Mouse (Mus musculus): Measurements from ENCODE around the gene Mef2b. TPM values are rescaled to one million over a fixed set of nuclear protein-coding genes. Genes with fewer than 3 reads are reported as not detected.

Gene Mef2b
- polyA plus RNA-seq (2016; fragmentation: Nextera tagmentation; extraction: Ambion mirVana) = 0.32 and 0.70 TPM in 2 replicates

DNA sequence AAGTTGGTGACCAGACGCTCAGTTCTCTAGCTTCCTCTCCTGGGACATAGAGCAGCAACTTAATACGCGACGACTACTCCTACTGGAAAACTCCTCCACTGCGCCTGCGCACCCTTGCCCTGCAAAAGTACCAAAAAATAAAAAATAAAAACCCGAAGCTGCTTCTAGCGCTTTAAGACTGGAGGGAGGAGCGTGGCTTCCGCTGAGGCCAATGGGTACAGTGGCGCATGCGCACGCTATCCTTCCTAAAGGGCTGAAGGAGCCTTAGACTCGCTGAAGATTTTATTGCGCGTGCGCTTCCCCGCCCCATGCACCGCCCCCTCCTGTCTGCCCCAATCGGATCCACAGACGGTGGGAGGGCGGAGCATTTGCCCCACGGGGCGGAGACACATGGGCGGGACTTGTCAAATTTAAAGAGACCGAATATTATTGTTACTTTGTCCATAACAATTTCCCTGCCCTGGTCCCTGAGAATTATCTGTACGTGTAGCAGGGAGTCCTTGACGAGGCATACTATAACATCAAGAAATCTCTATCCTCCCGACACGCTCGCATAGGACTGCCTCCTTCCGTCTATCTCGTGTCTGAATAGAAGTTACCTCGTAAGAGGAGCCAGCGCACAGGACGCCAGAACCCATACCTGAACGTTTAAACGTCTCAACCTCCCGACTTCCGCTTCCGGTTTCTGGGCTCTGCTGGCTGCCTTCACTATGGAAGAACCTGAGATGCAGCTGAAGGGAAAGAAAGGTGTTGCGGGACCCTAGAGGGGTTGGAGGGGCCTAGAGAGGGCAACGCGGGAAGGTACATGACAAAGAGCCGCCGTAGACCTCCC, at the start of gene Mef2b, which contains the start of the genes Rfxank and Borcs8:
Mef2b (plus strand) TSS at position 686 of the 832 bp plus-strand sequence.
Rfxank (minus strand) TSS at position 129 of the 832 bp plus-strand sequence.
Borcs8 (plus strand) TSS at position 474 of the 832 bp plus-strand sequence.
- peak within 1 kb of the TSS; percentile 79 for H3K9ac ChIP-seq
- peaks cover 21% of the 10 kb centered on the region for H3K4me1 ChIP-seq
- peak within 1 kb of the TSS; percentile 83 for H3K4me2 ChIP-seq (replicated peaks)
- peak within 1 kb of the TSS; percentile 85 for H3K27ac ChIP-seq
- peak; percentile 98 for ATAC-seq (ENCODE audit: low FRiP score)
- no peaks in the 10 kb centered on the region for H3K27me3 ChIP-seq
- under 1% methylated on average over 46 of the region's 46 CpGs for WGBS
- H3K36me3 ChIP-seq = peaks cover 49% of the 10 kb centered on the region
- H3K9me3 ChIP-seq (replicated peaks) = no peaks in the 10 kb centered on the region
- H3K4me3 ChIP-seq = peak within 1 kb of the TSS; percentile 73

DNA sequence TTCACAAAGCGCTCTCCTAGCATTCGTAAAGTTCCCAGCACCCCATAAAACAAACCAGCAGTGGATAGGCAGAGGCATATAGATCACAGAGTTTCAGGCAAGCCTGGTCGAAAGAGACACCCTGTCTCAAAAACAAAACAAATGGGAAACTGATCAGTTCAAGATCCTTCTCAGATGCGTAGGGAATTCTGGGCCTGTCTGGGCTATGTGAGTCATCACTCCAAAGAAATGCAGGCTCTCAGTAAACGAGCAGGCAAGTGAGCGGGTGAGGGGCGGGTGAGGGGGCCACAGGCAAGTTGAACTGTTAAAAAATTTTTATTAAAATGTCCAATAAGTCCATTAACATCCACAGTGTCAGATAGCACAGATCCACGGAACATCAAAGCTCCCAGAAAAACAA, 46.7 kb upstream of the Mef2b start:
- Histone ChIP-seq H3K4me2 (replicated peaks) (no peak overlapping the region), H3K27ac (no peak overlapping the region), H3K9ac (no peak overlapping the region), H3K9me3 (replicated peaks) (no peaks in the 10 kb centered on the region), H3K27me3 (peaks cover 32% of the 10 kb centered on the region), H3K36me3 (peaks cover 38% of the 10 kb centered on the region), H3K4me1 (peaks cover 25% of the 10 kb centered on the region), H3K4me3 (no peak overlapping the region)
- no peak for ATAC-seq (ENCODE audit: low FRiP score)
- WGBS = 67% methylated on average over 8 of the region's 8 CpGs

DNA sequence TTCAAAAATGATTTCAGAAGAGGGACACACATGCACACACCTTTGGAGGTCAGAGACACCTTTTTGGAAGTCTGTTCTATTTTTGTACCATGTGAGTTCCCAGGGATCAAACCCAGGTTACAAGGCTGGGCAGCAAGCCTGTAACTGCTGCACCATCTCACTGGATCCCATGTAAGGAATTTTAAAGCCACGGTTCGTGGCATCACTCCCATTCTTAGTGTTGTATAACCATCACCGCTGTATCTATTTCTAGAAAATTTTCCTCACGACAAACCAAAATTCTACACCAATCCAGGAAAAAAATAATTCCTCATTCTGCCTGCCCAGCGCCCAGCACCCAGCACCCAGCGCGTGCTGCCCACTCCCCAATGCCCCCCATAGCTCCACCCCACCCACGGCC, 40.2 kb upstream of the Mef2b start:
- ATAC-seq (ENCODE audit: low FRiP score) = no peak
- H3K27me3 ChIP-seq = no peaks in the 10 kb centered on the region

DNA sequence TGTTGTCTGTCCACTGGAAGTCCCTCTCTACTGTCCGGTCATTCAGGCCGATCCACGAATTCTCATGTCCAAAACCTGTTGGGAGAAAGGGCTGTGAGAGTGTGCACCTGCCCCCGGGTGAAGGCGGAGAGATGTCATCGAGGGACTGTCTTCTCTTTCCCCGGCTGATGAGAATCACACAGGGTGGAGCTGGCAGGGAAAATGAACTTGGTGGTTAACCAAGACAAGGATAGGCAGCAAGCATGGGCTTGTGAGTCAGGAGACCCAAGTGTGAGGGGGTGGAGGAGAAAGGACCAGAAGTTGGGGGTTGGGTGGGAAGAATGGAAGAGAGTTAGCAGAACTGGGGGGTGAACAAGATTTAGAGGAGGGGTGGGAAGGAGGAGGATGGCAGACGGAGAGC, 39.3 kb upstream of the Mef2b start:
- H3K9ac ChIP-seq = no peak overlapping the region
- H3K27me3 ChIP-seq = no peaks in the 10 kb centered on the region
- WGBS = 92% methylated on average over 8 of the region's 8 CpGs
- H3K27ac ChIP-seq = no peak overlapping the region
- peaks cover 5% of the 10 kb centered on the region for H3K4me1 ChIP-seq
- H3K4me3 ChIP-seq = no peak overlapping the region
- H3K4me2 ChIP-seq (replicated peaks) = no peak overlapping the region
- ATAC-seq (ENCODE audit: low FRiP score) = no peak
- no peaks in the 10 kb centered on the region for H3K9me3 ChIP-seq (replicated peaks)
- H3K36me3 ChIP-seq = peaks cover 93% of the 10 kb centered on the region

More for the DNA sequence above, 40.2 kb upstream of the Mef2b start:
- Histone ChIP-seq H3K27ac (no peak overlapping the region), H3K36me3 (peaks cover 90% of the 10 kb centered on the region), H3K9me3 (replicated peaks) (no peaks in the 10 kb centered on the region), H3K4me1 (no peaks in the 10 kb centered on the region), H3K4me3 (no peak overlapping the region), H3K4me2 (replicated peaks) (no peak overlapping the region), H3K9ac (no peak overlapping the region)
- WGBS = 81% methylated on average over 8 of the region's 8 CpGs

DNA sequence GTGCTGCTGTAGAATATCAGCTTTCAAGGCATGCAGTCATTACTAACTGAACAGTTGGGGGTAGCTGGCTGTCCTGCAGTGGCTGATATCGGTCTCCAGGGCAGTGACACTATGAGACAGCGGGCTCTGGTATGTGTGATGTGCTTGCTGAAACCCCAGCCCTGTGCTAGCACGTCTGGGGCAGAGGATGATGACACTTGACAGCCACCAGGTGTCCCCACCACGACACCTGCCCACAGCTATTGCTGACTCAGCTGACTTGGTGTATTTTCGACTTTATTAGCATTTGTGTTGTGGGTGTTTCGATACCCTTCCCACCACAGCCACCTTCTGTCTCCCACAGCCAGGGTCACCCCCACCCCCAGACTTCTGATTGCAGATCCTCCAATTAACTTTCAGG, 35.0 kb upstream of the Mef2b start:
- H3K9me3 ChIP-seq (replicated peaks) = no peaks in the 10 kb centered on the region
- no peak overlapping the region for H3K27ac ChIP-seq
- H3K4me2 ChIP-seq (replicated peaks) = no peak overlapping the region
- peak; percentile 42; the same call in 1 of the 2 replicates for ATAC-seq (ENCODE audit: low FRiP score)
- peaks cover 92% of the 10 kb centered on the region for H3K36me3 ChIP-seq
- 17% methylated on average over 6 of the region's 6 CpGs for WGBS
- H3K27me3 ChIP-seq = peaks cover 7% of the 10 kb centered on the region; the same call in 1 of the 2 replicates
- H3K4me1 ChIP-seq = peaks cover 8% of the 10 kb centered on the region
- peak overlapping the region; percentile 18; the same call in 1 of the 2 replicates for H3K9ac ChIP-seq
- H3K4me3 ChIP-seq = no peak overlapping the region

DNA sequence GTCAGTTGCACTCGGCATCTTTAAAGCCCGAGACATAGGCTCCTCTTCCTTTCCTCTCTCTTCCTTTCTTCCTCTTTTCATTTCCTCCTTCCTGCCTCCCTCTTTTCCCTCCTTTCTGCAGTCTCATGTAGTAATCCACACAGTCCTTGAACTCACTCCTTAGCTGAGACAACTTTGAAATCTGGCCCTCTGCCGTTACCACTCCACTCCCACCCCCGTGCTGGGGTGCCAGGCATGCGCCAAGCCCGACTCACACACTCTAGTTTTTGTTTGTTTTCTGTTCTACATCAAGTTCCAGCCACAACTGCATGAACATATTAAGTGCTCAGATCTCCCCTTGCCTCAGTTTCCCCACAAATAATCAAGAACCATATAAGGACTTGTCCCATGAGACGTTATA, 34.6 kb upstream of the Mef2b start:
- peaks cover 11% of the 10 kb centered on the region for H3K27me3 ChIP-seq
- no peak overlapping the region for H3K27ac ChIP-seq
- peaks cover 92% of the 10 kb centered on the region for H3K36me3 ChIP-seq
- ATAC-seq (ENCODE audit: low FRiP score) = no peak
- WGBS = 82% methylated on average over 7 of the region's 7 CpGs
- no peak overlapping the region; the same call in 1 of the 2 replicates for H3K9ac ChIP-seq
- no peak overlapping the region for H3K4me3 ChIP-seq
- no peaks in the 10 kb centered on the region for H3K9me3 ChIP-seq (replicated peaks)
- no peak overlapping the region for H3K4me2 ChIP-seq (replicated peaks)
- H3K4me1 ChIP-seq = peaks cover 8% of the 10 kb centered on the region

DNA sequence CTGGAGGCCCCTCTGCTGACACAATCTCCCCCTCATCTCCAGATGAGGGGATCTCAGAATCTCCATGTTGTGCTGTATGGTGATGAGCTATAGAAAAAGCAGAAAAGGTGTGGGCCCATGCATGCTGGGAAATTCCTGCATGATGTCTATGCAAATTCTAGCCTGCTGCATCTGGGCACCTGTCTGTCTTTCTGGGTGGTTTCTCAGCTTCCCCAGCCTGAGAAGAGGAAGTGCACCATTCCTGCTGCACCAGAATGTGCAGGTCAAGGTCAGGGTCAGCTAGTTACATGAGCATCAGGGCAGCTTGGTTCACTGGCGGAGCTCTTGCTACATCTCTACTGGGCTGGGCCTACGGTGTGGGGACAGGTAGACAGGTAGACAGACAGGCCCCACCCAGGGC, 29.1 kb upstream of the Mef2b start:
- Histone ChIP-seq H3K4me1 (peaks cover 11% of the 10 kb centered on the region), H3K9ac (no peak overlapping the region), H3K36me3 (peaks cover 97% of the 10 kb centered on the region), H3K9me3 (replicated peaks) (no peaks in the 10 kb centered on the region), H3K4me3 (no peak overlapping the region), H3K27ac (no peak overlapping the region), H3K4me2 (replicated peaks) (no peak overlapping the region), H3K27me3 (peaks cover 66% of the 10 kb centered on the region)
- ATAC-seq (ENCODE audit: low FRiP score) = no peak
- WGBS = 95% methylated on average over 2 of the region's 2 CpGs

DNA sequence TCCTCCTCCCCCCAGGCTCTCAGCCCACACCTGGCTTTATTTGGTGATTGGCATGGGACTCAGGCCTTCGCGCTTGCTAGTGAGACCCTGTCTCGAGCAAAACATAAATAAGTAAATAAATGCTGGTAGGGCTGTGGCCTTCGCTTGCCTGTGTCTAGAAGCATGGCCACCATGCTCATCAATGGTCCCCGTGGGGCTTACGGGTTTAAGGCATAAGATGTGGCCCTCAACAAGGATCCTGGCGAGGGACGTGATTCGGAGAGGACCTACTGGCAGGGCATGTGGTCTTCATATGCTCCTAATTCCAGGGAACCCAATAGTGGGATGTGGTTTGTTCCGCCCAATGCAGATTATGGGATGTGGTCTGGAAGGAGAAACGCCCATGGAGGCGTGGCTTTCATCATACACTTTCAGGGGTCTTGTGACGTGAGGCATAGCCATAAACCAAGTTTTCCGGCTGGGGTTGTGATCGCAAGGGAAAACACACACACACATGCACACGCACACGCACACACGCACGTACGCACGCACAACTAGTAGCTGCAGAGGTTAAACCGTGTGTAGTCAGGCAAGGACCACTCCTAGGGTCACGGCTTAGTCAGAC, 28.2 kb upstream of the Mef2b start:
- Histone ChIP-seq H3K9ac (no peak overlapping the region), H3K4me3 (no peak overlapping the region), H3K27me3 (peaks cover 73% of the 10 kb centered on the region), H3K4me2 (replicated peaks) (no peak overlapping the region), H3K27ac (no peak overlapping the region), H3K4me1 (peaks cover 11% of the 10 kb centered on the region), H3K36me3 (peaks cover 96% of the 10 kb centered on the region), H3K9me3 (replicated peaks) (no peaks in the 10 kb centered on the region)
- ATAC-seq (ENCODE audit: low FRiP score) = no peak
- WGBS = 54% methylated on average over 23 of the region's 23 CpGs

DNA sequence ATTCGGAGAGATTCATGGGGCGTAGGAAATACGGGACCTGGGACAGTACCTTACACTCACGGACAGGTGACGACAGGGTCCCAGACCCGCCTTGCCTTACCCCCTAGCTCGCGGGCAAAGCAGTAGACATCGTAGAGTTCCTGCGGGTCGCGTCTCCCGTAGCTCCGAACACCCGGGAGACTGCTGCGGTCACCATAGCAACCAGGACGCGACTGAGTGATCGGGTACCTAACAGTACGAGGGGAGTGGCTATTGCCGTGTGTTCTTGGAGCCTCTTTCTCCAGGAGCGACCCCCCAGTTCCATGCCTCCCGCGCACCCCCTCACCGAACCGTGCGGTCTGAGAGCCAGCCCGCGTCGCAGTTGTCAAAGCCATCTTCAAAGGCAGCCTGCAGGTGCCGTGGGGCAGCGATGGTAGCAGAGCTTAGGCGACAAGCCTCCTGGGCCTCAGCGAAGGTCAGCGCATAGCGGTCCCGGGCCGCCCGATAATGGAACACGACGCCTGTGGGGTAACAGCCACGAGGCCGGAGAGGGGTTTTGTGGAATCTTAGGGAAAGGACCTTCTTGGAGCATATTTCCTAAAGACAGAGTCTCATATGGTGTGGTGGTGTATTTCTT, 27.0 kb upstream of the Mef2b start:
- peak; percentile 27; the same call in 1 of the 2 replicates for ATAC-seq (ENCODE audit: low FRiP score)
- Histone ChIP-seq H3K9me3 (replicated peaks) (no peaks in the 10 kb centered on the region), H3K27me3 (peaks cover 79% of the 10 kb centered on the region), H3K36me3 (peaks cover 91% of the 10 kb centered on the region), H3K4me1 (peaks cover 22% of the 10 kb centered on the region), H3K9ac (no peak overlapping the region), H3K27ac (no peak overlapping the region), H3K4me3 (no peak overlapping the region), H3K4me2 (replicated peaks) (0 out of 2 replicates have a peak overlapping the region, but pooled peaks have one; percentile 2)
- WGBS = 8% methylated on average over 43 of the region's 43 CpGs

DNA sequence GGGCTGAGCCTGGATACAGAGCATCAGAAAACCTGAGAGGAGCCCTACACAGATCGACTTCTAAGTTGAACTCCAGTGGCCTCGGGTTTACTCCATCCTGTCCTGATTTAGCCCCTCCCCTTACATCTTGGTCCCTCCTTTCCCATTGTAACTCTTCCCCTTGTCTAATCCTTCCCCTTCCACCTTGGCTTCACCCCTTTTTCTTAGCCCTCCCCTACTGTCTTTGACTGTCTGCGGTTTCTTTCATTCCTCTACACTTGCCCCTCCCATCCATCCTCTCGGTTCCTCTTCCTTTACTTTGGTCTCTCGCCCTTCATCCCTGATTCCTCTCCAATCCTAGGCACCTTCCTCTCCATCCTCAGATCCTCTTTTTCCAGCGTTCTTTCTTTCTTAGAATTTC, 25.0 kb upstream of the Mef2b start:
- no peak overlapping the region for H3K4me2 ChIP-seq (replicated peaks)
- no peak overlapping the region for H3K27ac ChIP-seq
- H3K27me3 ChIP-seq = peaks cover 80% of the 10 kb centered on the region
- ATAC-seq (ENCODE audit: low FRiP score) = no peak
- no peak overlapping the region for H3K9ac ChIP-seq
- peaks cover 72% of the 10 kb centered on the region for H3K36me3 ChIP-seq
- H3K4me1 ChIP-seq = peaks cover 29% of the 10 kb centered on the region
- 31% methylated on average over 6 of the region's 6 CpGs for WGBS
- H3K9me3 ChIP-seq (replicated peaks) = no peaks in the 10 kb centered on the region
- H3K4me3 ChIP-seq = no peak overlapping the region

DNA sequence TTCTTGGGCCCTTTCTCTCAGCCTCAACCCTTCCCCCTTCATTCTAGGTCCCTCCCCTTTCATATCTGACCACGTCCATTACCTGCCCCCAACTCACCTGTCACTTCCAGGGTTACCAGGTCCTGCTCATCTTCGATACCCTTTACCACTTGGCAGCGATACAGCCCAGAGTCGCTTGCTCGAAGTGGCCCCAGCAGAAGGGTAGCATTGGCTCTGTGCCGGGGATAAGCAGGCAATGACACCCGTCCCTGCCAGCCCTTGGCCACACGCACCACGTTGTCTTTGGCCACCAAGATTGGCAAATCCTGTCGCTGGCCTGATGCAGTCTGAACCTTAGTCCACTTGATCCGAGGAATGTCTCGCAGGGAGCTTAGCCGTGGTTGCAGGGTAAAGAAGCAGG, 24.6 kb upstream of the Mef2b start:
- Histone ChIP-seq H3K27ac (no peak overlapping the region), H3K36me3 (peaks cover 68% of the 10 kb centered on the region), H3K9ac (no peak overlapping the region), H3K4me3 (no peak overlapping the region), H3K4me1 (peaks cover 29% of the 10 kb centered on the region), H3K27me3 (peaks cover 80% of the 10 kb centered on the region), H3K9me3 (replicated peaks) (no peaks in the 10 kb centered on the region), H3K4me2 (replicated peaks) (no peak overlapping the region)
- 74% methylated on average over 13 of the region's 13 CpGs for WGBS
- ATAC-seq (ENCODE audit: low FRiP score) = no peak

DNA sequence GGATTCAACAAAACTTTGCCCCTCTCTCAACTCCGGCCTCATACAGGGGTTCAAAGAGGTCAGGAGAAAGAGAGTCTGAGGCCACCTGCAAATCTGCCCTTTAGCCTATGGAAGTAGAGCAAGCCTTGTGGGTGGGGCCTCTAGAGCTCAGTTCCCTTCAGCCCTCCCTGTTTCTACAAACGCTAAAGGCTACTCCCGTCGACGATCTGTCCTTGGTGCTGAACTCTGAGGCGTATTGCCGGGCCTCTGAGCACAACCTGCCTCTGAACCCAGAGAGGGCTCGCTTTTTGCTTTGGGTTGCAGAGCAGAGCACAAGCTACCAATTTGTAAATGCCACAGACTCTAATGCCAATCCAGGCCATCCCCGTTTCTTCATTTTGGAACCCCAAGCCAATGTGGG, 21.9 kb upstream of the Mef2b start:
- peaks cover 54% of the 10 kb centered on the region for H3K27me3 ChIP-seq
- ATAC-seq (ENCODE audit: low FRiP score) = no peak

More for the DNA sequence above, 21.9 kb upstream of the Mef2b start:
- Histone ChIP-seq H3K27ac (no peak overlapping the region), H3K36me3 (peaks cover 40% of the 10 kb centered on the region), H3K4me2 (replicated peaks) (peak overlapping the region; percentile 81), H3K4me1 (peaks cover 30% of the 10 kb centered on the region), H3K4me3 (0 out of 2 replicates have a peak overlapping the region, but pooled peaks have one; percentile 65), H3K9me3 (replicated peaks) (no peaks in the 10 kb centered on the region), H3K9ac (0 out of 2 replicates have a peak overlapping the region, but pooled peaks have one; percentile 88)
- 8% methylated on average over 9 of the region's 9 CpGs for WGBS
